Mouse (Mus musculus) c-Kit-negative CD71-positive TER-119-positive erythroid progenitor cells, embryonic 14.5 days (primary cell): Measurements from ENCODE around the gene Gm20708.
A peak's percentile ranks its signal among the peaks of the same experiment; 100 is the strongest.
"Not testable (repeated sequence)": the region's sequence is repeated elsewhere in the genome, so short reads cannot be mapped to it uniquely, and the experiment has no call there.

Experiments used
- DNase-seq: peaks from one replicate; pipeline ENCODE4 v3.0.0-alpha.2; 2013; ENCODE audit warnings: low read depth, low spot score

Gene Gm20708

GRCm38 (mm10) chr11:117781199-117781821 is 28.2 kb upstream of the Gm20708 start:
- peak; percentile 57 for DNase-seq

GRCm38 (mm10) chr11:117781993-117782704 is 27.3 kb upstream of the Gm20708 start, which contains the start of the genes Tmc8 and Tmc6:
Tmc8 (plus strand) TSS chr11:117782076.
Tmc6 (minus strand) TSS chr11:117782198.
- no peak for DNase-seq

- DNase-seq: no peak
Observed at GRCm38 (mm10) chr11:117782705-117783034, 26.8 kb upstream of the Gm20708 start.

GRCm38 (mm10) chr11:117783089-117783488 is 26.4 kb upstream of the Gm20708 start:
- no peak for DNase-seq

GRCm38 (mm10) chr11:117783683-117784309 is 25.7 kb upstream of the Gm20708 start:
- DNase-seq: no peak

- DNase-seq: no peak
Observed at GRCm38 (mm10) chr11:117786294-117786693, 23.2 kb upstream of the Gm20708 start.

GRCm38 (mm10) chr11:117788481-117788880 is 21.0 kb upstream of the Gm20708 start:
- not testable (repeated sequence) for DNase-seq

GRCm38 (mm10) chr11:117790286-117790685 is 19.2 kb upstream of the Gm20708 start:
- peak; percentile 73 for DNase-seq

- DNase-seq: peak; percentile 63
Observed at GRCm38 (mm10) chr11:117790703-117791440, 18.6 kb upstream of the Gm20708 start.

GRCm38 (mm10) chr11:117791441-117791761 is 18.1 kb upstream of the Gm20708 start:
- no peak for DNase-seq

- peak; percentile 94 for DNase-seq
Observed at GRCm38 (mm10) chr11:117792281-117792888, 17.1 kb upstream of the Gm20708 start.

- no peak for DNase-seq
Observed at GRCm38 (mm10) chr11:117794035-117794551, 15.4 kb upstream of the Gm20708 start.

GRCm38 (mm10) chr11:117796954-117797353 is 12.5 kb upstream of the Gm20708 start:
- DNase-seq: no peak

- DNase-seq: peak; percentile 84
Observed at GRCm38 (mm10) chr11:117797511-117798159, 11.8 kb upstream of the Gm20708 start, which contains the start of gene 6030468B19Rik. 6030468B19Rik (plus strand) TSS chr11:117797660.

- DNase-seq: no peak
Observed at GRCm38 (mm10) chr11:117798160-117798541, 11.3 kb upstream of the Gm20708 start.

- no peak for DNase-seq
Observed at GRCm38 (mm10) chr11:117799174-117799573, 10.3 kb upstream of the Gm20708 start.

GRCm38 (mm10) chr11:117800038-117800437 is 9.4 kb upstream of the Gm20708 start:
- no peak for DNase-seq

- no peak for DNase-seq
Observed at GRCm38 (mm10) chr11:117801650-117802049, 7.8 kb upstream of the Gm20708 start.

- DNase-seq: no peak
Observed at GRCm38 (mm10) chr11:117803166-117803688, 6.2 kb upstream of the Gm20708 start.

- no peak for DNase-seq
Observed at GRCm38 (mm10) chr11:117806781-117807180, 2.7 kb upstream of the Gm20708 start.
